Mouse (Mus musculus): Measurements from ENCODE around the gene Clba1.

- TF ChIP-seq GATA1 (IDR thresholded peaks at IDR 0.05; ENCODE audit: low read depth, low read length): no peak
- no peak for TF ChIP-seq HCFC1 (IDR thresholded peaks at IDR 0.05; ENCODE audit: low read depth, low read length)
- TF ChIP-seq CTCF (IDR thresholded peaks at IDR 0.05 in 2 of 3, conservative IDR thresholded peaks at IDR 0.05 in 1 of 3; ENCODE audit: control insufficient read depth in 1 of 3, insufficient read depth in 1 of 3, low read depth in 2 of 3, low read length in 3 of 3, poor library complexity in 1 of 3, severe bottlenecking in 1 of 3): peak in 1 of 3 experiments; percentile 12; a peak in 1 of 6 replicates
- no peak for TF ChIP-seq POLR2A (IDR thresholded peaks at IDR 0.05; ENCODE audit: control insufficient read depth in 1 of 2, insufficient read depth in 1 of 2, low read depth in 1 of 2, low read length in 2 of 2, poor library complexity in 1 of 2)
- TF ChIP-seq MAFK (IDR thresholded peaks at IDR 0.05; ENCODE audit: borderline replicate concordance, low read depth, low read length): no peak
- TF ChIP-seq POLR2AphosphoS5 (IDR thresholded peaks at IDR 0.05; ENCODE audit: borderline replicate concordance, low read depth, low read length): no peak
- no peak for TF ChIP-seq USF2 (IDR thresholded peaks at IDR 0.05; ENCODE audit: borderline replicate concordance in 1 of 2, insufficient read depth in 1 of 2, low read depth in 1 of 2, low read length in 2 of 2)
- no peak for TF ChIP-seq ZNF384 (IDR thresholded peaks at IDR 0.05; ENCODE audit: low read depth, low read length)
Measured at GRCm38 (mm10) chr12:112856338-112856737, 47.6 kb downstream of the Clba1 start.

Data from MEL (cell line).